Mouse (Mus musculus) kidney, adult 2 months (tissue): ENCODE results near the gene Zyx. TPM values are rescaled to one million over a fixed set of nuclear protein-coding genes. Genes with fewer than 3 reads are reported as not detected.

Experiments used
- DNase-seq: peaks from one replicate; pipeline ENCODE4 v3.0.0; 2021
- H3K27ac ChIP-seq: fragments of 200-500 bp; 2 replicates; pipeline ENCODE4 v1.5.1; 2012; ENCODE audit warnings: low read depth, low read length, control low read depth, inconsistent platforms; ENCODE audit not compliant: insufficient read depth
- H3K27me3 ChIP-seq: fragments of 200-500 bp; replicated peaks from 2 replicates; pipeline ENCODE4 v1.6.1; 2012; ENCODE audit warnings: mild to moderate bottlenecking, moderate library complexity, low read length, inconsistent platforms; ENCODE audit not compliant: control insufficient read depth, insufficient read depth
- H3K36me3 ChIP-seq: fragments of 200-500 bp; 2 replicates; pipeline ENCODE4 v1.6.1; 2012; ENCODE audit warnings: mild to moderate bottlenecking, moderate library complexity, low read length, inconsistent platforms; ENCODE audit not compliant: control insufficient read depth, insufficient read depth
- H3K4me1 ChIP-seq: fragments of 200-500 bp; 2 replicates; pipeline ENCODE4 v1.6.1; 2011; ENCODE audit warnings: low read length; ENCODE audit not compliant: control insufficient read depth, insufficient read depth
- H3K4me3 ChIP-seq: fragments of 200-500 bp; 2 replicates; pipeline ENCODE4 v1.5.1; 2011; ENCODE audit warnings: mild to moderate bottlenecking, low read depth, low read length, control low read depth; ENCODE audit not compliant: insufficient read depth
- CTCF ChIP-seq: fragments of 200-500 bp; conservative IDR thresholded peaks from 2 replicates; pipeline ENCODE4 v1.5.1; 2011; ENCODE audit warnings: low read depth, mild to moderate bottlenecking, control low read depth, low read length, moderate library complexity, mixed read lengths; ENCODE audit not compliant: insufficient read depth, insufficient read length
- POLR2A ChIP-seq: fragments of 200-500 bp; IDR thresholded peaks from one replicate; pipeline ENCODE4 v1.6.1; 2011; ENCODE audit warnings: low read depth, low read length, control low read depth
- WGBS: fragments of 180-500 bp; shearing (Covaris S2); methylation state at CpG from one replicate; pipeline ENCODE4 v1.1.7; 2018; 5-methylcytosine and 5-hydroxymethylcytosine counted together
- polyA plus RNA-seq: library from polyadenylated mRNA; depleted of rRNA; stranded (reverse); fragments of >200 nt; gene quantifications from 2 replicates; pipeline ENCODE4 v1.2.3, GENCODE M21; 2012

Gene Zyx
- polyA plus RNA-seq, 1 experiment, result 90.0 TPM

GRCm38 (mm10) chr6:42355366-42355765 lies 5.9 kb downstream of the Zyx start:
- no peak for TF ChIP-seq CTCF
- no peak for TF ChIP-seq POLR2A
- Histone ChIP-seq H3K4me3 (no peak overlapping the region), H3K36me3 (peaks cover 3% of the 10 kb centered on the region), H3K27ac (no peak overlapping the region), H3K4me1 (peaks cover 21% of the 10 kb centered on the region), H3K27me3 (no peaks in the 10 kb centered on the region)
- no peak for DNase-seq
- WGBS, result 94% methylated on average over 6 of the region's 6 CpGs

- H3K27ac ChIP-seq, result no peak overlapping the region
- no peak for DNase-seq
- no peaks in the 10 kb centered on the region for H3K27me3 ChIP-seq
- H3K4me3 ChIP-seq, result no peak overlapping the region
- WGBS, result 90% methylated on average over 13 of the region's 13 CpGs
- TF ChIP-seq POLR2A (no peak), CTCF (no peak)
- H3K36me3 ChIP-seq, result peaks cover 3% of the 10 kb centered on the region
- peaks cover 17% of the 10 kb centered on the region for H3K4me1 ChIP-seq
Measured at GRCm38 (mm10) chr6:42355794-42356600, 6.6 kb downstream of the Zyx start.

DNA sequence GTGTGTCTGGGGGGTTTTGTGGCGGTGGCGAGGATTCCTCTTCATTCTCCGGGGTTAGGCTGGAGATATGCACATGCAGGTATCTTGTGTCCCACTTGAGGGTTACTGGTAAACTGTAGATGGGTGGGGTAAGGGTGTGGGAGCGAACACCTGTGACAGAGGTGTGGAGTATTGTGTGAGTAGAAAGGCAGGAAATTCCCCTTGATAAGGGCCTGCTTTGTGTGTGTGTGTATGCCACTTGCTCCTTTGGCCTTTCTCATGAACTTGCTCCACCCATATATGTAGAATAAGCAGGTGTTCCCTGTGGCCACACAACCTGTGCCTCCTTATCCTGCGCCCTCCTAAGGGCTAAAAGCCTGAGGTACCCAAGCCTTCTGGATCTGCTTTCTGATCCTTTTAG lies 7.5 kb downstream of the Zyx start:
- no peak overlapping the region for H3K4me3 ChIP-seq
- no peak overlapping the region for H3K27ac ChIP-seq
- peaks cover 9% of the 10 kb centered on the region; the same call in 1 of the 2 replicates for H3K4me1 ChIP-seq
- TF ChIP-seq POLR2A (no peak), CTCF (no peak)
- 95% methylated on average over 5 of the region's 5 CpGs for WGBS
- H3K27me3 ChIP-seq, result no peaks in the 10 kb centered on the region
- DNase-seq, result no peak
- H3K36me3 ChIP-seq, result peaks cover 3% of the 10 kb centered on the region

DNA sequence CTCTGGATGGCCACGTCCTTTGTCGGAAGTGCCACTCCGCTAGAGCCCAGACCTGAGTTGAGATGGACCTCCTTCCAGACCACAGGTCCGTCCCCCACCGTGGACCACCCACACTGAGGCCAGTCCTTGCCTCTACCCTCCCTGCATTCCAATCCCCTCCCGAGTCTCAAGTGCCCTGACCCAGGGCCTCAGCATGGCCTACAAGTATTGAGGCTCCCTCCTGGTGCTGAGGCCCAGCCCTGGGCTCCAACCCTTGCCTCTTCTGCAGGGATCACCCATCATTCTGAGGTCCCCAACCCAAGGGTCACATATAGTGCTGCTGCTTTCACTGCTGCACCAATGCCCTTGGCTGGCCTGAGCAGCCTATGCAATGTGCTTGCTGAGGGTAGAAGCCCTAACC lies 8.5 kb downstream of the Zyx start:
- H3K36me3 ChIP-seq, result peaks cover 3% of the 10 kb centered on the region; the same call in 1 of the 2 replicates
- H3K27me3 ChIP-seq, result no peaks in the 10 kb centered on the region
- TF ChIP-seq POLR2A (no peak), CTCF (no peak)
- DNase-seq, result no peak
- H3K27ac ChIP-seq, result no peak overlapping the region
- 63% methylated on average over 6 of the region's 6 CpGs for WGBS
- peaks cover 7% of the 10 kb centered on the region; the same call in 1 of the 2 replicates for H3K4me1 ChIP-seq
- H3K4me3 ChIP-seq, result no peak overlapping the region

DNA sequence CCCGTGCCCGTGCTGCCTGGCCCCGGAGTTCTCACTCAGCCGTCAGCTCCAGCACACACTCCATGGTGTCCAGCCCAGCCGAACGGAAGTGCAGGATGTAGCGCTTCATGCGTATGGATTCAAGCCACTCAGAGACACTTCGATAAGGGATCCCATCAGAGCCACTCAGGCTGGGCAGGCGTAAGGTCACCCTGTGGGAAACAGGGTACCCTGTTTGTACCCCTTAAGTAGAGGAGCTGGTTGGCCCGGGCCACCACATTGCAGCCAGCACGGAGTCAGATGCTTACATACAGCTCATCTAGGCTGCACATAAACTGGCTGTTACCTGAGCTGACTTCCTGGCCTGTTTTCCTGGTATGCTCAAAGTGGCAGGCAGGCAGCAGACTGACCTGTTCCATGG lies 9.5 kb downstream of the Zyx start:
- H3K4me3 ChIP-seq, result no peak overlapping the region
- H3K27me3 ChIP-seq, result no peaks in the 10 kb centered on the region
- H3K4me1 ChIP-seq, result 0 out of 2 replicates have a peak, but pooled peaks cover 3% of the 10 kb centered on the region
- 89% methylated on average over 12 of the region's 12 CpGs for WGBS
- peaks cover 3% of the 10 kb centered on the region; the same call in 1 of the 2 replicates for H3K36me3 ChIP-seq
- H3K27ac ChIP-seq, result no peak overlapping the region
- no peak for TF ChIP-seq CTCF
- no peak for TF ChIP-seq POLR2A
- no peak for DNase-seq

DNA sequence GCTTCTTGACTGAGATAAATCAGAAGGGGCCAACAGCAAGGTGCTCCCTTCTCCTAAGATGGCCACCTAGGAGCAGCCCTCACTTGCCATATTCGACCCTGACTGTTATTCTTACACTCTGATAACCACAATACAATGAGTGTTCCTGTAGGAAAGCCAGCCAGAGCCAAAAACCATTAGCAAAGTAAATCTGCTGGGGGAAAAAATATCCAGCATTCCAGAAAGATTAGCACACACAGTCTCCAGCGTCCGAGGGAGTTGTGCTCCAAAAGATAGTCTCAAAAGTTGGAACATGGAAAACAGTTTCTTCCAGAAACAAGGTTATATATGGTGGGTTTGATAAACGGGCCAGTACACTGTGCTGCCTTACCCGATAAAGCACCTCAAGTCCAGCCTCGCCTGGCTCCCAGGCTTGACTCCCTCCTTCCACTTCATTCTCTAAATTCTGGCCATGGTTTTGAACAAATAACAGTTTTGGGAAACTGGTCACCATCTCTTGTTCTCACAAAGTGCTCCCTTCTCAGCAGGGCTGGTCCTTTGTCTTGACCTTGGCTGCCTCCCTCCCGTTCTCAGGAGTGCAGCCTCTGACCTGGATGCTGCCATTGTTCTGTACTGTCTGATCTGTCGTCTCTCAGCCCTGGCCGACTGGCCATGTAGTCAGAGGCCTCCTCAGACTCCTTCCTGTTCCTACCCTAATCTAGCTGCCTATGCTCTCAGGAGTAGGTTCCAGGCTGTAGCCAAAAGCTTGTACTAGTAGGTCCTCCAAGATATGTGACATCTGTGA lies 10.1 kb downstream of the Zyx start:
- Histone ChIP-seq H3K27ac (no peak overlapping the region), H3K4me3 (no peak overlapping the region), H3K27me3 (no peaks in the 10 kb centered on the region), H3K4me1 (no peaks in the 10 kb centered on the region), H3K36me3 (peaks cover 3% of the 10 kb centered on the region; the same call in 1 of the 2 replicates)
- TF ChIP-seq POLR2A (no peak), CTCF (no peak)
- DNase-seq, result no peak
- WGBS, result 65% methylated on average over 9 of the region's 9 CpGs
